Mouse (Mus musculus) CH12.LX (cell line): ENCODE measurements around the gene Med12.

ENCODE experiments used
- CTCF ChIP-seq, 2 experiments: IDR thresholded peaks in 1 of 2; conservative IDR thresholded peaks in 1 of 2; 2 replicates each; pipeline ENCODE4 v1.5.1; 2011 to 2012; ENCODE audit warnings: low read depth in 2 of 2, low read length in 2 of 2, improper control_type of control experiment in 1 of 2, inconsistent platforms in 1 of 2, mild to moderate bottlenecking in 1 of 2, moderate library complexity in 1 of 2
- EP300 ChIP-seq: IDR thresholded peaks from 2 replicates; pipeline ENCODE4 v1.6.1; 2011; ENCODE audit warnings: low read length, improper control_type of control experiment
- MAZ ChIP-seq: IDR thresholded peaks from 2 replicates; pipeline ENCODE4 v1.6.1; 2012; ENCODE audit warnings: low read depth, mild to moderate bottlenecking, inconsistent platforms, low read length, improper control_type of control experiment, moderate library complexity
- NELFE ChIP-seq: IDR thresholded peaks from 2 replicates; pipeline ENCODE4 v1.6.1; 2011; ENCODE audit warnings: low read depth, low read length, improper control_type of control experiment
- NRF1 ChIP-seq: IDR thresholded peaks from 2 replicates; pipeline ENCODE4 v1.6.1; 2014; ENCODE audit warnings: low read depth, mild to moderate bottlenecking, inconsistent platforms, low read length, improper control_type of control experiment, moderate library complexity
- POLR2A ChIP-seq: IDR thresholded peaks from 2 replicates; pipeline ENCODE4 v1.6.1; 2011; ENCODE audit warnings: low read depth, mild to moderate bottlenecking, improper control_type of control experiment, low read length
- POLR2AphosphoS2 ChIP-seq: IDR thresholded peaks from 2 replicates; pipeline ENCODE4 v1.6.1; 2011; ENCODE audit warnings: low read depth, low read length, improper control_type of control experiment
- TBP ChIP-seq: conservative IDR thresholded peaks from 2 replicates; pipeline ENCODE4 v1.6.1; 2011; ENCODE audit warnings: low read depth, low read length, improper control_type of control experiment

GRCm38 (mm10) chrX:101285534-101285933 is 11.7 kb downstream of the Med12 start:
- no peak for TF ChIP-seq TBP
- no peak for TF ChIP-seq MAZ
- no peak for TF ChIP-seq POLR2A
- TF ChIP-seq EP300 = no peak
- no peak for TF ChIP-seq POLR2AphosphoS2
- peak; percentile 15 to 70; a peak in 3 of 4 replicates for TF ChIP-seq CTCF (conservative IDR thresholded peaks at IDR 0.05 in 1 of 2, IDR thresholded peaks at IDR 0.05 in 1 of 2; ENCODE audit: low read depth in 2 of 2, low read length in 2 of 2)
- TF ChIP-seq NRF1 = no peak
- TF ChIP-seq NELFE = no peak
